In the genomic region with DNA sequence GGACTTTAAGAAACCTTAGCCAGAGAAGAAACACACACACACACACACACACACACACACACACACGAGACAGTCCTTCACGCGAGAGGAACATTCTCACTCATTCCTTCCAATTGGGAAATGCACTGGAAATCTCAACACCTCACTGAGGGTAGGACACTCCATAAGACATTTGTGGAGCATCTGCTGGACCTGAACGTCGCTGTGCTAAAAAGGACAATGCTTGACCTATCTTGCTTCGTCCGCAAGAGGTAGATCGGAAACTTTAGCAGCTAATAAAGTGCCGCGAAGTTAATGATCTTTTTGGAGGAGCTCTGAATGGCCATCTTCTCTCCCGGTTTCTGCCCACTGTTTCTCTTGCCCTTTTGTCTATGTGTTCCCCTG, we compare ENCODE assay signal across 9 mouse cellular contexts. TPM values are rescaled to one million over a fixed set of nuclear protein-coding genes. Genes with fewer than 3 reads are reported as not detected.
DNase-seq lines count a peak whose midpoint lies in the region; ATAC-seq lines count a peak whose summit lies in the region.
"Had no signal": no experiment of that assay in that cellular context is flagged by ENCODE, and none has a peak within 500 bp of the region (broad histone marks: within the 10 kb centered on the region; RNA-seq: fewer than 3 reads in every experiment).

No protein-coding gene starts in this region.

- no peaks in the 10 kb centered on the region for H3K36me3 ChIP-seq in heart, embryonic 16.5 days (ENCODE audit: control insufficient read depth, insufficient read depth)
- H3K36me3 ChIP-seq in forebrain, embryonic 15.5 days = no peaks in the 10 kb centered on the region
- no peaks in the 10 kb centered on the region for H3K36me3 ChIP-seq in midbrain, embryonic 11.5 days (ENCODE audit: control insufficient read depth, insufficient read depth, low read length)

- 54% methylated on average over 11 of the region's 11 CpGs for WGBS in heart, embryonic 16.5 days
- WGBS in forebrain, embryonic 15.5 days = 39% methylated on average over 11 of the region's 11 CpGs
- 57% methylated on average over 11 of the region's 11 CpGs for WGBS in midbrain, embryonic 11.5 days

- no peak for ATAC-seq in heart, embryonic 16.5 days (replicated peaks; ENCODE audit: extremely low read depth, insufficient read depth, low FRiP score)
- ATAC-seq in forebrain, embryonic 15.5 days (replicated peaks) = 0 out of 2 replicates have a peak, but pooled peaks have one; percentile 7
- no peak for ATAC-seq in midbrain, embryonic 11.5 days (ENCODE audit: low FRiP score)

- peak overlapping the region; percentile 84 for H3K4me2 ChIP-seq in heart, embryonic 16.5 days (ENCODE audit: low read depth, low read length)
- H3K4me2 ChIP-seq in forebrain, embryonic 15.5 days (replicated peaks) = peak overlapping the region; percentile 80
- H3K4me2 ChIP-seq in midbrain, embryonic 11.5 days = peak overlapping the region; percentile 76

- intact Hi-C loops in heart, postnatal 36 days (cut with DNase I) = no loop called here

- H3K4me1 ChIP-seq in heart, embryonic 16.5 days (ENCODE audit: control insufficient read depth, insufficient read depth, low read length) = peaks cover 10% of the 10 kb centered on the region
- H3K4me1 ChIP-seq in forebrain, embryonic 15.5 days = peaks cover 19% of the 10 kb centered on the region
- no peaks in the 10 kb centered on the region; the same call in 1 of the 2 replicates for H3K4me1 ChIP-seq in midbrain, embryonic 11.5 days (ENCODE audit: control insufficient read depth, insufficient read depth, low read length)

- peaks cover 11% of the 10 kb centered on the region; the same call in 1 of the 2 replicates for H3K27me3 ChIP-seq in heart, embryonic 16.5 days (ENCODE audit: control insufficient read depth, insufficient read depth, low read length)
- H3K27me3 ChIP-seq in forebrain, embryonic 15.5 days = 0 out of 2 replicates have a peak, but pooled peaks cover 4% of the 10 kb centered on the region
- H3K27me3 ChIP-seq in midbrain, embryonic 11.5 days (ENCODE audit: control insufficient read depth, insufficient read depth, low read length) = peaks cover 6% of the 10 kb centered on the region

- H3K9me3 ChIP-seq in heart, embryonic 16.5 days (replicated peaks; ENCODE audit: control insufficient read depth, low read length) = no peaks in the 10 kb centered on the region
- H3K9me3 ChIP-seq in forebrain, embryonic 15.5 days = no peaks in the 10 kb centered on the region
- H3K9me3 ChIP-seq in midbrain, embryonic 11.5 days (ENCODE audit: control insufficient read depth, low read length) = no peaks in the 10 kb centered on the region

- no peak overlapping the region for H3K27ac ChIP-seq in heart, embryonic 16.5 days (ENCODE audit: low read length)
- H3K27ac ChIP-seq in forebrain, embryonic 15.5 days (replicated peaks) = no peak overlapping the region
- no peak overlapping the region for H3K27ac ChIP-seq in midbrain, embryonic 11.5 days (ENCODE audit: low read depth, low read length)

- no peak overlapping the region for H3K9ac ChIP-seq in heart, embryonic 16.5 days (ENCODE audit: low read length)
- no peak overlapping the region; the same call in 1 of the 2 replicates for H3K9ac ChIP-seq in forebrain, embryonic 15.5 days (replicated peaks)
- peak overlapping the region; percentile 26; the same call in 1 of the 2 replicates for H3K9ac ChIP-seq in midbrain, embryonic 11.5 days (ENCODE audit: low read length)

- no peak overlapping the region for H3K4me3 ChIP-seq in heart, embryonic 16.5 days (ENCODE audit: low read length)
- H3K4me3 ChIP-seq in forebrain, embryonic 15.5 days = peak overlapping the region; percentile 50
- H3K4me3 ChIP-seq in midbrain, embryonic 11.5 days (ENCODE audit: low read depth, low read length) = peak overlapping the region; percentile 47
- H3K4me3 ChIP-seq: myocyte had no signal

- no peak for DNase-seq in heart, postnatal 36 days
- DNase-seq in R1 (ENCODE audit: low read depth, low spot score) = peak; percentile 8
- DNase-seq in midbrain, embryonic 11.5 days (ENCODE audit: low spot score, missing footprints) = peak; percentile 86
- DNase-seq in right cerebral cortex, postnatal 10 days (ENCODE audit: low spot score in 2 of 2) = no peak
- DNase-seq in lung, postnatal 36 days = no peak
- no peak for DNase-seq in layer of hippocampus, postnatal 14 days (ENCODE audit: low spot score in 2 of 2)

RNA-seq across cellular contexts. Expression of a gene that starts 1.7 kb away (rescaled TPM):
- 0.26 TPM in 1 of 2 replicates, not detected in the other for polyA plus RNA-seq in heart, embryonic 16.5 days (2015; fragmentation: Nextera tagmentation; extraction: Ambion mirVana)
- total RNA-seq in heart, postnatal 36 days (2021) = not detected
- polyA plus RNA-seq in forebrain, embryonic 15.5 days (2015; fragmentation: Nextera tagmentation; extraction: Ambion mirVana) = 0.38 and 0.41 TPM in 2 replicates
- polyA plus RNA-seq in midbrain, embryonic 11.5 days (2014; fragmentation: Nextera tagmentation; extraction: Ambion mirVana) = 0.28 and 0.36 TPM in 2 replicates
- under 1 TPM; 0.37 to 0.38 TPM for total RNA-seq in layer of hippocampus, postnatal 14 days (2021)
- polyA plus RNA-seq: myocyte had no signal

RNA-seq across cellular contexts. Expression of a gene that starts 12.3 kb away (rescaled TPM):
- polyA plus RNA-seq in heart, embryonic 16.5 days (2015; fragmentation: Nextera tagmentation; extraction: Ambion mirVana) = 9.0 TPM in 2 replicates
- total RNA-seq in heart, postnatal 36 days (2021) = 10 to 100 TPM; 10.2 to 12.8 TPM
- polyA plus RNA-seq in forebrain, embryonic 15.5 days (2015; fragmentation: Nextera tagmentation; extraction: Ambion mirVana) = 20.5 and 21.8 TPM in 2 replicates
- 35.3 and 35.6 TPM in 2 replicates for polyA plus RNA-seq in midbrain, embryonic 11.5 days (2014; fragmentation: Nextera tagmentation; extraction: Ambion mirVana)
- 10 to 100 TPM; 28.6 to 29.1 TPM for total RNA-seq in layer of hippocampus, postnatal 14 days (2021)

RNA-seq across cellular contexts. Expression of a gene that starts 28.4 kb away (rescaled TPM):
- polyA plus RNA-seq in heart, embryonic 16.5 days (2015; fragmentation: Nextera tagmentation; extraction: Ambion mirVana) = 121 and 126 TPM in 2 replicates
- total RNA-seq in heart, postnatal 36 days (2021) = 10 to 100 TPM; 76.8 to 82.1 TPM
- 191 and 196 TPM in 2 replicates for polyA plus RNA-seq in forebrain, embryonic 15.5 days (2015; fragmentation: Nextera tagmentation; extraction: Ambion mirVana)
- 203 and 206 TPM in 2 replicates for polyA plus RNA-seq in midbrain, embryonic 11.5 days (2014; fragmentation: Nextera tagmentation; extraction: Ambion mirVana)
- 100 to 1,000 TPM in 1 of 2 experiments, 10 to 100 TPM in 1; 98.4 to 106 TPM for total RNA-seq in layer of hippocampus, postnatal 14 days (2021)

Comparison
In these comparisons a context has a peak if more than half of its experiments do, and no peak if none do; other contexts are left out.
1. DNase-seq: peak in R1 (single experiment) and midbrain, embryonic 11.5 days (single experiment); none in heart, postnatal 36 days (0 of 2), right cerebral cortex, postnatal 10 days (0 of 2), lung, postnatal 36 days (single experiment) and layer of hippocampus, postnatal 14 days (0 of 2).
2. Peak in every context shown above with its lines, with median percentiles within 50 percentile points of each other: H3K4me2 ChIP-seq.